Mouse (Mus musculus) heart, postnatal 4 days (tissue): ENCODE results near the gene Stat4. TPM values are rescaled to one million over a fixed set of nuclear protein-coding genes. Genes with fewer than 3 reads are reported as not detected.

Experiments used
- DNase-seq: peaks from one replicate; pipeline ENCODE4 v3.0.0; 2021
- total RNA-seq, 2 experiments: library from RNA; stranded (reverse); gene quantifications; 2 replicates each; pipeline ENCODE4 v1.2.3; 2021

Gene Stat4
- total RNA-seq: under 1 TPM; 0.25 to 0.33 TPM

- DNase-seq: no peak
Observed at GRCm38 (mm10) chr1:51986848-51987247, at the start of gene Stat4. TSS of gene Stat4 (plus strand) at chr1:51987148.

GRCm38 (mm10) chr1:51938357-51938756, 48.6 kb upstream of the Stat4 start:
- DNase-seq: no peak

GRCm38 (mm10) chr1:51944755-51945154, 42.2 kb upstream of the Stat4 start:
- peak; percentile 63 for DNase-seq

GRCm38 (mm10) chr1:51947116-51947515, 39.8 kb upstream of the Stat4 start:
- DNase-seq: no peak

GRCm38 (mm10) chr1:51964647-51965046, 22.3 kb upstream of the Stat4 start:
- no peak for DNase-seq

GRCm38 (mm10) chr1:51968994-51969393, 18.0 kb upstream of the Stat4 start:
- DNase-seq: peak; percentile 29

- DNase-seq: no peak
Observed at GRCm38 (mm10) chr1:51970182-51970581, 16.8 kb upstream of the Stat4 start.

- no peak for DNase-seq
Observed at GRCm38 (mm10) chr1:51975589-51975988, 11.4 kb upstream of the Stat4 start.

- DNase-seq: no peak
Observed at GRCm38 (mm10) chr1:51979048-51979447, 7.9 kb upstream of the Stat4 start.

- DNase-seq: no peak
Observed at GRCm38 (mm10) chr1:51991983-51992609, 5.1 kb downstream of the Stat4 start.

- peak; percentile 39 for DNase-seq
Observed at GRCm38 (mm10) chr1:51996056-51996455, 9.1 kb downstream of the Stat4 start.

GRCm38 (mm10) chr1:51996751-51997659, 10.1 kb downstream of the Stat4 start:
- DNase-seq: peak; percentile 72

- DNase-seq: peak; percentile 73
Observed at GRCm38 (mm10) chr1:51998542-51998941, 11.6 kb downstream of the Stat4 start.

- DNase-seq: peak; percentile 86
Observed at GRCm38 (mm10) chr1:52004096-52004495, 17.1 kb downstream of the Stat4 start.

GRCm38 (mm10) chr1:52008443-52008842, 21.5 kb downstream of the Stat4 start:
- DNase-seq: peak; percentile 7

GRCm38 (mm10) chr1:52008947-52009346, 22.0 kb downstream of the Stat4 start:
- DNase-seq: no peak

GRCm38 (mm10) chr1:52010741-52011140, 23.8 kb downstream of the Stat4 start:
- no peak for DNase-seq

- DNase-seq: no peak
Observed at GRCm38 (mm10) chr1:52011227-52011626, 24.3 kb downstream of the Stat4 start.

- DNase-seq: no peak
Observed at GRCm38 (mm10) chr1:52012231-52012630, 25.3 kb downstream of the Stat4 start.

- DNase-seq: no peak
Observed at GRCm38 (mm10) chr1:52012757-52013156, 25.8 kb downstream of the Stat4 start.

- no peak for DNase-seq
Observed at GRCm38 (mm10) chr1:52019621-52020020, 32.7 kb downstream of the Stat4 start.

GRCm38 (mm10) chr1:52021936-52022725, 35.2 kb downstream of the Stat4 start:
- no peak for DNase-seq

GRCm38 (mm10) chr1:52028686-52029085, 41.7 kb downstream of the Stat4 start:
- DNase-seq: no peak
